Mouse (Mus musculus): ENCODE measurements around the gene Lmod2.

Lmod2 gene

GRCm38 (mm10) chr6:24602351-24602750, 4.8 kb downstream of the Lmod2 start:
- no peak for DNase-seq (ENCODE audit: low spot score in 2 of 2)

- DNase-seq (ENCODE audit: low spot score in 2 of 2) = no peak
Observed at GRCm38 (mm10) chr6:24602993-24603392, 5.4 kb downstream of the Lmod2 start.

- no peak for DNase-seq (ENCODE audit: low spot score in 2 of 2)
Observed at GRCm38 (mm10) chr6:24604289-24604688, 6.7 kb downstream of the Lmod2 start.

GRCm38 (mm10) chr6:24605631-24606030, 8.1 kb downstream of the Lmod2 start:
- DNase-seq (ENCODE audit: low spot score in 2 of 2) = no peak

GRCm38 (mm10) chr6:24606512-24606911, 8.9 kb downstream of the Lmod2 start:
- DNase-seq (ENCODE audit: low spot score in 2 of 2) = no peak

- DNase-seq (ENCODE audit: low spot score in 2 of 2) = no peak
Observed at GRCm38 (mm10) chr6:24607531-24607930, 10.0 kb downstream of the Lmod2 start.

- DNase-seq (ENCODE audit: low spot score in 2 of 2) = no peak
Observed at GRCm38 (mm10) chr6:24608129-24608528, 10.6 kb downstream of the Lmod2 start.

GRCm38 (mm10) chr6:24608682-24609081, 11.1 kb downstream of the Lmod2 start:
- DNase-seq (ENCODE audit: low spot score in 2 of 2) = no peak

- DNase-seq (ENCODE audit: low spot score in 2 of 2) = no peak
Observed at GRCm38 (mm10) chr6:24609531-24609930, 12.0 kb downstream of the Lmod2 start.

- no peak for DNase-seq (ENCODE audit: low spot score in 2 of 2)
Observed at GRCm38 (mm10) chr6:24610358-24610757, 12.8 kb downstream of the Lmod2 start.

GRCm38 (mm10) chr6:24612074-24612755, 14.7 kb downstream of the Lmod2 start:
- DNase-seq (ENCODE audit: low spot score in 2 of 2) = no peak

GRCm38 (mm10) chr6:24613346-24613745, 15.8 kb downstream of the Lmod2 start:
- no peak for DNase-seq (ENCODE audit: low spot score in 2 of 2)

GRCm38 (mm10) chr6:24613918-24614317, 16.4 kb downstream of the Lmod2 start:
- no peak for DNase-seq (ENCODE audit: low spot score in 2 of 2)

- DNase-seq (ENCODE audit: low spot score in 2 of 2) = no peak
Observed at GRCm38 (mm10) chr6:24616746-24617145, 19.2 kb downstream of the Lmod2 start.

GRCm38 (mm10) chr6:24619285-24620045, 21.9 kb downstream of the Lmod2 start:
- no peak for DNase-seq (ENCODE audit: low spot score in 2 of 2)

GRCm38 (mm10) chr6:24620936-24621335, 23.4 kb downstream of the Lmod2 start:
- no peak for DNase-seq (ENCODE audit: low spot score in 2 of 2)

- DNase-seq (ENCODE audit: low spot score in 2 of 2) = no peak
Observed at GRCm38 (mm10) chr6:24622098-24622497, 24.5 kb downstream of the Lmod2 start.

- peak; percentile 31 to 65 for DNase-seq (ENCODE audit: low spot score in 2 of 2)
Observed at GRCm38 (mm10) chr6:24627586-24628030, 30.0 kb downstream of the Lmod2 start.

- no peak for DNase-seq (ENCODE audit: low spot score in 2 of 2)
Observed at GRCm38 (mm10) chr6:24628499-24628898, 30.9 kb downstream of the Lmod2 start.

GRCm38 (mm10) chr6:24632061-24632460, 34.5 kb downstream of the Lmod2 start:
- no peak for DNase-seq (ENCODE audit: low spot score in 2 of 2)

GRCm38 (mm10) chr6:24634065-24634464, 36.5 kb downstream of the Lmod2 start:
- DNase-seq (ENCODE audit: low spot score in 2 of 2) = no peak

- no peak for DNase-seq (ENCODE audit: low spot score in 2 of 2)
Observed at GRCm38 (mm10) chr6:24635814-24636213, 38.3 kb downstream of the Lmod2 start.

GRCm38 (mm10) chr6:24641286-24641685, 43.7 kb downstream of the Lmod2 start:
- DNase-seq (ENCODE audit: low spot score in 2 of 2) = no peak

Data from spleen, postnatal 4 days (tissue).